Mouse (Mus musculus) retina, embryonic 14.5 days (tissue): ENCODE measurements around the gene Bche.

Experiments
- DNase-seq: peaks from one replicate; pipeline ENCODE4 v3.0.0-alpha.2; 2015; ENCODE audit warnings: low spot score

The Bche gene

DNA sequence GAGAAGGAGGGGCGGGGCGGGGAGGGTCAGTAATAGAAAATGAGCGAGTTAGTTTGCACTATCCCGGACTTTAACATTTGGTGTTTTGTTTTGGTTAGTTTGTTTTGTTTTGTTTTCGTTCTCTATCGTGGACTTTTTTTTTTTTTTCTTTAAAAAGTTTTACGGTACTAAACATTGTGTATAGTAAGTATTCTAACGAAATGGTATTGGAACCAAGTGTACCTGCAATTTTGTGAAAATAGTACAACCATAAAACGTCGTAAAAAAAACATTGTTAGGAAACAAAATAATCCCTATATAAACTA lies at the start of gene Bche:
TSS of gene Bche (minus strand) at position 6 of the 305 bp plus-strand sequence.
- no peak for DNase-seq

DNA sequence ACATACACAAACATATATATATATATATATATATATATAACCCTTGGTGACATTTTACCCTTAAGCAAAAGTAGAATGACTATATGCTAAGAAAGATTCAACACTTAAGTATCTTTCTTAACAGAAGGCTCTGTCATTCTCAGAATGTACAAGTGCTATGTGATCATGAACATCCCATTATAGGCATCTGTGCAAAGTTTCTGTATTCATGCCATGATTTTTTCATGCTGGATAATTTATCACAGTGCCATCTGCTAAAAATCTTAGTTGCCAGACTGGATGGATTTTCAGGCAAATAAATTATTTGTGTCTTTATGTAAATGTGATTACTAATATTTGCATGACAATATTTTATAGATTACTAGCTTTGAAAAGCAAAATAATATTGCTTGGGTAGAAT lies 33.8 kb upstream of the Bche start:
- DNase-seq, result no peak

DNA sequence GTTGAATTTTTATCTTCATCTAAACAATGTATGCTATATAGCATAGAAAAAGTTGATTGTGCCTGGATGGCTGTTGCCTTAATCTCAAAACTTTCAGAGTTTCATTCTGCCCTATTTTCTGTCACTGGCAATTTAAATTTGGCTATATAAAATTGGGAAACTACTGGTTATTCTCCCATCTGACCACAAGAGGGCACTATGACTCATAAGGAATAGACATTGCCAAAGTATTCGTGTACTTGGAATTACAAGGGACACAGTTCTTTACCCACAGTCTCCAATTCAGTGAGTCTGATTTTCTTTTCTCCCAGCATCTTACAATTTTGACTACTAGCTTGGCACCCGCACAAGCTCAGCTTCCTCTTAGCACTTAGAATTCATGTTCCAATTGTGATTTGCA lies 23.5 kb upstream of the Bche start:
- DNase-seq, result peak; percentile 76

DNA sequence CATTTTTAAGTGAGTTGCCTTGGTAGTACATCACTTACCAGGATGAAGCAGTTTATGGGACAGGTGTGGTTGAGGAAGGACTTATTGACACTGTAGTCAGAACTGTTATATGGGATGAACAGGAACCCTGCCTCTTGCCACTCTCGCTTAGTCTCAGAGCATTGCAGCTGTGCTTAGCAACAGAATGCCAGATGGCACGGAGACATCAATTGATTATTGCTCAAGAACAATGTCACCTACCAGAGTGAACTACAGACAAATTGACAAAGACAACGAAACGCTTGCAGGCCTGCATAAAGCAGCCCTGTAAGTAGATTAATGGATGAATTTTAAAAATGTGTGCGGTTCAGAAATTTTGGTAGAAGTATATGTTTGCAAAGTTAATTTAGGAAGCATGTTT lies 21.3 kb upstream of the Bche start:
- DNase-seq, result peak; percentile 47

DNA sequence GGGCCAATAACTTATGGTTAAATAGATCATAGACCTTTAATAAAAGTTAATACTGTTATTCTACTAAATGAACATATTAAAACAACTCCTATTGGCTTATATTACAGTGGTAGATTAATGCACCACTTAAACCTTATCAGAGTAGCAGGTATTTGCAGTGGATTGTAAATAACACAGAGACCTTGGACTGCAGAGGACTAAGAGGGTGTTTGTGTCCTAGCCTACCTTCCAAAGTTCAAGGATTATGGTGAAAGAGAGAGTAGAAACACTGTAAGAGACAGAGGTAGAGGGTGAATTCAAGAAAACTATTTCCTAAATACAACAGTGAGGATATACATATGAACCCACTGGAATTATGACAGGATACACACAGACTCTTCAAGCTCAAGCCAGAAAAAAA lies 17.5 kb upstream of the Bche start:
- no peak for DNase-seq

DNA sequence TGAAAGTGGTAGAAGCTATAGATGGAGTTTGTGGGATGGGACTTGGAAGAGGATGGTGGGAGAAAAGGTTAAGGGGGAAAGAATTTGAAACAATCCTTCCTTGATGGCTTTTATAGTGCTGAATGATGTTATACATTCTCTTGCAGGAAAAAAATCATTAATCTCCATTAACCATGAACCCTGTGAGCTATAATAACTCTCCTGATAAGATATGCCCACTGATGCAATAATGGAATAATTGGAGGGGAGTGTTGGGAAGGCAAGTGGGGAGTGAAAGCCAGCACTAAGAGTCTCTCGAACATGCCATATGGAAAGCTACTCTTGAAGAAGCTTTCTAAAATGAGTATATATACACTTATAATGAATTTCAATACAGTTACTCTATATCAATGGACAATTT lies 16.7 kb upstream of the Bche start:
- DNase-seq, result no peak

DNA sequence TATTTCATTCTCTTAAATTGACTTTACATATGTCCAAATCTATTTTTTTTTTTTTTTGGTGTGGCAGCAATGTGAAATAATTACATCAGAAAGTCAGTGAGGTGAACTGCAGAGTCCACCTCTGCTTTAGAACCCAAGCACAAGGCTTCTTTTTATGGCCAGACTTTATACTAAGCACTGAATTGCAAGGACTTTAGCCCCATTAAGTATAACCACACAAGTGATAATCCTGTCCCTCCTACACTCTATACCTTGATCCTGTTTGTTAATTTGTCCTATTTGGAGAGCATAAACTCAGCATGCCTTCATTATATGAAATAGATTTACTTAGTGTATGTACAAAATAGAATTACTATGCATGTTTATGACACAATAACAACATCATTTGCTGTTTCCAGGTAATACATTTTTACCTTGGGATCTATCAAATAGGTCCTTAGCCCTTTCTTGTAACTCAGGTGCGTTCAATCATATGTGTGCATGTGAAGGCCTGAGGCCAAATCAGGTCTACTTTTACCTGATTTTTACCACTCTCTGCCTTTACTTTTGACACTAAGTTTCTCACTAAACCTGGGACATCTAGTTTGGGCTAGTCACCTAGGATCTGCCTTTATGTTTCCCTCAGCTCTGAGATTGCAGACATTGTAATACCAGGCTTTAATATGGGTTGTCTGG lies 9.5 kb upstream of the Bche start:
- no peak for DNase-seq

DNA sequence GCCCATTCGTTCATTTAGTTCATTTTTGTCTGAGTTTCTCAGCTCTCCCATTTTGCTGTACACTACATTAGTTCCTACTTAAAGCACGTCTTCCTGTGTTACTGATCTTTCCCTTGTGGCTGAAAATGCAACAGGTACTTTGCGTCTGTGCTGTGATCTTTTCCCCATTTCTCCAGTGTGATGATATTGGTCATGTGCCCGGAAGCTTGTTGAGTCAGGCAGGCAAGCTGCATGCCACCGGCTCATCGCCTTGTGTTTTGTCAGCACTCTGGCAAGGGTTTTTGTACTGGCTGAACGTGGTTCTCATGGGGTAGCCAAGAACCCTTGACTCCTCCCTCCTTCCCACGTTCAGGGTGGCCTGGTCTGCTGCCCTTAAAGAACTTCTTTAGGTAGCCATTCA lies 1.7 kb upstream of the Bche start:
- DNase-seq, result peak; percentile 2

DNA sequence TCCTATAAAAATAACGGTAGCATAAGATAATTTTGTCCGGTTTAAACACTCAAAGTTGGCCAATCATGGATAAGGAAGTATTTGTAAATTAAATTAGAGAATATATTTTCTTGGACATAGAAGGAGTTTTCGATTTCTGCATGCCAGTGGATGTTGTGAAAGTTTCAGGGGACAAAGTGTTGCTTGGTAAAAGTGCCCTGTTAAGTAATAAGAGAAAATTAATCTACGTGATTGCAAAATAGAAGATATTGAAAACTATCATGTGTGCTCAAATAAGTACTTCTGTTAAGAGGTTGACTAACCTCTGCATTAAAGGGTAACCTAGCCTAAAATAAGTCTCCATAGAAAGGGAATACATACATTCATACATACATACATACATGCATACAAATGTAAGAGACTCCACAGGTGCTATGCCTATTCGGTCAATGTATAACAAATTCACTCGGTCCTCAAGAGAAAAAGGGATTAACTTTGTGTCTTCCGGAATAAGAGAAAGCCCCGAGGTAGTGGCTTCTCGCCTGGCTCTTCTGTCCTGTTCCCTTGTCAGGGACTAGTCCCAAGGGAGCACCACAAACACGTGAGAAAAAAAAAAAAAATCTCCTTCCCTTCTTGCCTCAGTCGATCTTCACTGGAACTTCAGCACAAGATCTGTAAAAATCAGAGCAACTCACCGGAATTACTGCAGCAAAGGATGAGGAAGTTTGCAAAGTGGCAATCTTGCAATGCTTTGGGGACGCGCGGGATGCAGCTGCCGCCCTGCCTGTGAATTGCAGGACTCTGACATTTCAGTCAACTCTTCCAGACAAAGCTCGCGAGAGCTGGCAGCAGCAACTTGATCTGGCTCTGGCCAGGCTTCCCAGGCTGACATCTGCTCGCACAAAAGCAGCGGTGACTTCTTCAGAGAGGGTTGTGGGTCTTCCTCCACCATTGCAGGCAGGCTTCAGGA lies 480 bp downstream of the Bche start:
- peak; percentile 85 for DNase-seq

DNA sequence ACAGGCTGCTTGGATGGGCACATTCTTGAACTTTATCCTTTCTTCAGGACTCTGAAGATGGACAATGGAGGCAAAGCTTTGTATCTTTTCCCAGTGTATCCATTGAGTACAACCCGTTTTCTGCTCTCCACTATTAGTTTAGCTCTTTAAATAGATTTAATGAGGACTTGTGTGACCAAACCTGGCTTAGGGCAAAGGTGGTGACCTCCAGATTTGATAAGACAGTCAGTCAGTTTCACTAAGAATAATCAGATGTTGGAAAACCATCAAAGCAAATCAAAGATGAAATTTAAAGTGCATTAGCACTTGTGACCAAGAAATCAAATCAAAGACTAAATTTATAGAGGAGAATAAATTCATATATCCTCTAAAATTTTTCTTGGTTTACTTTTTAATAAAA lies 1.7 kb downstream of the Bche start:
- peak; percentile 1 for DNase-seq

DNA sequence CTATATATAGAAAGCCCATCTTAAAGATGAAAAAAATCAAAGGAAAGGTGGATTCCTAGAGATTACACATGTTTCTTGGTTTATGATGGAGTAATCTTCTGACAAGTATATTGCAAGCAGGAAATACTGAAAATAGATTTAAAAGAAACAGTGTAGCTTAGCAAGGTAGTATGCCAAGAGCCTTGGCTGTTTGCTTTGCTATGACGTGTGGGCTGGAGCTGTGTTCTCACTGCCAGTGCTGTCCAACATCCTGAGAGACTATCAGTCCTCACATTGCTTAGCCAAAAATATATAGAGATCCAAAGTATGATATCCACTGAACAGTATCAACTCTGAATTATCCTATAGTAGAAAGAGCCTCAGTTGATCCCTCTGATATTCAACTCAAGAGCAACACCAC lies 9.3 kb downstream of the Bche start:
- DNase-seq, result no peak

DNA sequence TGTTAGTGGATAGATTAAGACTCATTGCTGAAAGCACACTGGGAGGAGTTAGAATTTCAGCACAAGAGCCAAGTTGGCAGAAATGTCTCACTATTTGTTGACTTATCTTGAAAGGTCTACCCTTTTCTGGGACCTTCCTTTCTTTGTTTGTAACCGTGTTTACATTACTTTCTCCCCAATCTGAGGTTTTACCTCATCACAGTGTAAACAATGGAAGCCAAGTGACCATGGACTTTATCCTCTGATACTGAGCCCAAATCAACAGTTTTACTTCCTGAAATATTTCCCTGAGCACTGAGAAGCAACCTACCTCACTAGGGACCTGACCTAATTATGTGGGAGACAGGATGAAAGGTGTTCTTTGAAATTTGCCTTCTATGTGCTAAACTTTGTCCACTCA lies 34.9 kb downstream of the Bche start:
- DNase-seq, result no peak

DNA sequence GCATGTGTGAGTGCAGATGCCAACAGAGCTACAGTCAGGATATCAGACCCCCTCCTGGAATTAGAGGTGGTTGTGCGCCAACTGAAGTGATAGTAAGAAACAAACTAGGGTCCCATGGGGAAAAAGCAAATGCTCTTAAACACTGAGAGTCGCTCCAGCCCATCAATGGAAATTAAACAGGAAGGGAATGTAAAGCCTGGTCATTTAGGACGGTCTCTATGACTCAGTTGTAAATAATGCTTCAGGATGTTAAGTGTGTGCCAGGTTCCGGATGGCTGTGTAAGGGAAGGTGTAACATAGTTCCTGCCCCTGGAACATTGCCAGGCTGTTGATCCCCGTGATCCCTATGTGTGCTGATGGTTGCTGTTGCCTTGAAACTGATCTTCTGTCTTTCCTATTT lies 40.0 kb downstream of the Bche start:
- no peak for DNase-seq

DNA sequence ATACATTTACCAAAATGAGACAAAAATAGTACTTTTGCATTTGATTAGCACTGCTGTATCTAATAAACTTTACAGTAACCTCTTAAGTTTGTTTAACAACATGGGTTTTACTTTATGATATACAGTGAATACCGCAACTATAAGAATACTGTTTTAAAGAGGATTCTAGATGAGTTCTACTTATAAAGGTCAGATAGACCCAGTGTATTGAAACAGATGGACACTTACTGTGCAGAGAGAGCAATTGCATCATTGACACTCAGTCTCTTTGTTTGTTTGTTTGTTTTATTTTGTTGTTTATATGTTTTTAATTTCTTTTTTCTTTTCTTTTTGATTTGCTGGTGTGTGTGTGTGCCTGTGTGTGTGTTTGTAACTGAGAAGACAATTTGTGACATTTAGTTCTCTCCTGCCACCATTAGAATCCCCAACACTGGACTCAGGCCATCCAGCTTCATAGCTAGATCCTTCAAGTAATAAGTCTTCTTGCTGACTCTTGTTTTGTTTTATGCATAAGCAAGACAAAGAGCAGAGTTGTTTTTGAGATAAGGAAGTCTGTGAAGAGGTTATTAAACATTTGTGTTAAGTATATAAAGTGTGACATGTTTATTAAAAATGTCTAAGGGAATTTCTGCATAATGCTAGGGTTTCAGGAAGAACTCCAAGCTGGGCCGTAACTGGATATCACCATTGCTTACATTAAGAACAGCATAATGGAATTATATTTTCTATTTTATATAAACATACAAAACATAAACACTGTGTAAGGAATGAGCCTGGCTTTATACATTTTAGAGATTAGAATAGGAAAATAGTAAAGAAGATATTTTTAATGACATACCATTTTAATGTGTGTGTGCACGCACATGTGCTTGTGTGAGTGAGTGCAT lies 40.7 kb downstream of the Bche start:
- DNase-seq, result no peak

DNA sequence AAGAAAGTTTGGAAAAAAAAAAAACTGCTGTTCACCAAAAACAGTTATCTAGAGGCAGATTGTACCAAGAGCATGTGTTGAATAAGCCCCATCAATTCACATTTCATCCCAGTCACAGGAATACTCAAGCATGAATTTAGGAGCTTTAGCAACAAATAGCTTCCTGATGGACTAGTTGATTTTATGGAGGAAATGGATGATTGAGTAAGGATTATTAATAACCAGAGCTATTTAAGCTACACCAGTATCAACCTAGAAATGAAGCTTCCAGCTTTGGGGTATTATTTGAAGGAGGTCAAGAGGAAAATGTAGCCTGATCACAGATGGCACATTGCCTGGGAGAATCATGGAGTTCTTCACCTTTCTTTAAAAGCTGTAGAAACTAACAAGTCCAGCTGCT lies 57.9 kb downstream of the Bche start:
- peak; percentile 57 for DNase-seq

DNA sequence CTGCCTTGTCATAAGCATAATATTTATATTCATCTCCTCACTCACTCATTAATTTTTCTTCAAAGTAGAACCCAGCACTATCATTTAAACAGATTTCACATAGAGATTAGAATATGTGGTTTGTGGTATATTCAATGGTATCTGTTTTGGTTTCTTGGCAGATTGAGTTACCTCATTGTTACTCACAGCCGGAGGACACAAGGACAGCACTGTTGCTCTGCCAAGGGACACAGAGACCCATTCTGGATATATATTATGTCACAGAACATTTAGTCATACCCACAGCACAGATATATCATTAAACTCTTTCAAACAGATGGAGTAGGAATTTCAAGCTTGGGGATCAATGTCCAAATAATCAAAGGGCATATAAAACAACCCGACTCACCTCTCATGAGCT lies 61.2 kb downstream of the Bche start:
- DNase-seq, result no peak

DNA sequence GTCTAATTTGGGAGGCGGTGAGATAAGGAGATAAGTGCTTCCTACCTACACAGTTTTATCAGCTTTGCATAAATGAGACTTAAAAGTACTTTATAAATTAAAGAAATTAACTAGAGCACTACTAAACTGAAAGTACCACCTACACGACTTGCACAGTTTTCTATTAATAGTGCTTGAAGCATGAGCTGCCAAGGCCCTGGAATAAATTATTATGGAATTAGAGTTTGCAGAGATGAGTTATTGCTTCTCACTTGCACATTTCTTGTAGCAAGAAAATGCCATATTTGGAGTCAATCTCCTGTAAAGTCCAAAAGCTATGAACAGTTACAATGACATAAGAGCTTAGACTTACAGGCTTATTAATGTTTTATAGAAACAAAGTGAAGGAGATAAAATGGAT lies 96.8 kb downstream of the Bche start:
- DNase-seq, result no peak

DNA sequence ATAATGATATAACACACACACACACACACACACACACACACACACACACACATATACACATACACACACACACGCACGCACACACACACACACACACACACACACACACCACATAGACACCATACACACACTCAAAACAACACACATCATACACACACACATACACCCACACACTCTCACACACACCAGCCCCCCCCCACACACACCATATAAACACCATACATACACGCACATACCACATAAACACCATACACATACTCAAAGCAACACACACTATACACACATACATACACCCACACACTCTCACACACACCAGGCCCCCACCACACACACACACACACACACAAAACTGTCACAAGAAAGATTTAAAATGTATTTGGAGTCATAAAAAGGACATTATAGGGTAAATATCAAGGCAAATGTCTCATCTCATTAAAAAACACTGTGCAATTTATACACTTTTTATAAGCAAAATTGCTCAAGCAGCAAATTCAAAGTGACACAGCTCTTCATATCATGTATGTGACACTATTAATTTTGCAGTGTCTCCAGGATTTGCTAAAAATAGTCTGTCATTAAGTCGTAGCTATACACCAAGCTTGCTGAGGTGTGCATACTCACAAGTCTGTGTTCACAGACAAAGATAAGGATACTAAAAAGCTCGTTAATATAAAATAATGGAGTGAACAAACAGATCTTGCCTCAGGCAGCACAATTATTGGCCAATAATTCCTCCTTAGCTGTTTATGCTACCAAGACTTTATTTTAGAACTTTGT lies 116.3 kb downstream of the Bche start:
- DNase-seq, result peak; percentile 28
